Mouse (Mus musculus) CH12.LX (cell line): ENCODE data around the gene Chchd6. TPM values are rescaled to one million over a fixed set of nuclear protein-coding genes. Genes with fewer than 3 reads are reported as not detected.
A peak's percentile ranks its signal among the peaks of the same experiment; 100 is the strongest.

ENCODE experiments used
- DNase-seq: peaks from one replicate; pipeline ENCODE4 v3.0.0-alpha.2; 2013; ENCODE audit errors: extremely low read depth
- H3K27ac ChIP-seq: 2 replicates; pipeline ENCODE4 v1.5.1; 2012; ENCODE audit warnings: low read depth, mild to moderate bottlenecking, control low read depth, moderate library complexity; ENCODE audit not compliant: insufficient read depth
- H3K27me3 ChIP-seq: replicated peaks from 2 replicates; pipeline ENCODE3; 2012; ENCODE audit warnings: inconsistent platforms
- H3K36me3 ChIP-seq, 2 experiments: replicated peaks in 1 of 2; 2 replicates each; pipeline versions ENCODE3 to v1.6.1; 2012; ENCODE audit warnings: inconsistent platforms in 1 of 2, low read length in 1 of 2, mild to moderate bottlenecking in 1 of 2, mixed read lengths in 1 of 2, moderate library complexity in 1 of 2; ENCODE audit not compliant: control insufficient read depth in 1 of 2, insufficient read depth in 1 of 2
- H3K4me1 ChIP-seq, 2 experiments: 2 replicates each; pipeline ENCODE4 v1.6.1; 2012; ENCODE audit warnings: inconsistent platforms in 1 of 2, moderate library complexity in 1 of 2; ENCODE audit not compliant: insufficient read depth in 2 of 2, control insufficient read depth in 1 of 2
- H3K4me2 ChIP-seq: 2 replicates; pipeline ENCODE4 v1.6.1; 2012; ENCODE audit warnings: low read depth, mild to moderate bottlenecking, control low read depth; ENCODE audit not compliant: poor library complexity, insufficient read depth, severe bottlenecking
- H3K4me3 ChIP-seq, 3 experiments: fragments of 150-350 bp in 1 of 3; sonication (generic) in 1 of 3; replicated peaks in 1 of 3; 2 replicates each; pipeline versions ENCODE3 to v1.5.1; 2011 to 2012; ENCODE audit warnings: low read depth in 2 of 3, low read length in 2 of 3, mild to moderate bottlenecking in 2 of 3, moderate library complexity in 2 of 3, control low read depth in 1 of 3, improper control_type of control experiment in 1 of 3, inconsistent platforms in 1 of 3, mixed read lengths in 1 of 3; ENCODE audit not compliant: poor library complexity in 1 of 3
- H3K79me2 ChIP-seq: replicated peaks from 2 replicates; pipeline ENCODE4 v1.6.1; 2012; ENCODE audit warnings: mild to moderate bottlenecking, moderate library complexity; ENCODE audit not compliant: control insufficient read depth, poor library complexity, insufficient read depth, severe bottlenecking; ENCODE audit errors: extremely low read depth
- H3K9ac ChIP-seq: 2 replicates; pipeline ENCODE4 v1.6.1; 2012; ENCODE audit warnings: low read depth, mild to moderate bottlenecking, control low read depth, moderate library complexity; ENCODE audit not compliant: insufficient read depth
- H3K9me3 ChIP-seq: replicated peaks from 2 replicates; pipeline ENCODE3; 2012; ENCODE audit warnings: low read length, inconsistent platforms, mixed read lengths
- CTCF ChIP-seq, 2 experiments: IDR thresholded peaks in 1 of 2; conservative IDR thresholded peaks in 1 of 2; 2 replicates each; pipeline ENCODE4 v1.5.1; 2011 to 2012; ENCODE audit warnings: low read depth in 2 of 2, low read length in 2 of 2, improper control_type of control experiment in 1 of 2, inconsistent platforms in 1 of 2, mild to moderate bottlenecking in 1 of 2, moderate library complexity in 1 of 2
- E2F4 ChIP-seq: IDR thresholded peaks from 2 replicates; pipeline ENCODE4 v1.6.1; 2011; ENCODE audit warnings: low read depth, low read length, improper control_type of control experiment; ENCODE audit not compliant: insufficient replicate concordance
- ELF1 ChIP-seq: IDR thresholded peaks from 2 replicates; pipeline ENCODE4 v1.6.1; 2014; ENCODE audit warnings: low read depth, mild to moderate bottlenecking, inconsistent platforms, low read length, improper control_type of control experiment
- ETS1 ChIP-seq: conservative IDR thresholded peaks from 2 replicates; pipeline ENCODE4 v1.6.1; 2012; ENCODE audit warnings: low read depth, mild to moderate bottlenecking, inconsistent platforms, low read length, improper control_type of control experiment, moderate library complexity
- IRF4 ChIP-seq: IDR thresholded peaks from 2 replicates; pipeline ENCODE4 v1.6.1; 2014; ENCODE audit warnings: low read depth, mild to moderate bottlenecking, inconsistent platforms, low read length, improper control_type of control experiment
- JUN ChIP-seq: IDR thresholded peaks from 2 replicates; pipeline ENCODE4 v1.6.1; 2011; ENCODE audit warnings: low read depth, mild to moderate bottlenecking, low read length, improper control_type of control experiment, moderate library complexity; ENCODE audit not compliant: insufficient read depth
- JUND ChIP-seq: conservative IDR thresholded peaks from 2 replicates; pipeline ENCODE4 v1.6.1; 2011; ENCODE audit warnings: low read depth, low read length, improper control_type of control experiment
- KAT2A ChIP-seq: IDR thresholded peaks from 2 replicates; pipeline ENCODE4 v1.6.1; 2012; ENCODE audit warnings: low read length, improper control_type of control experiment, inconsistent platforms; ENCODE audit not compliant: insufficient replicate concordance
- MAFK ChIP-seq: IDR thresholded peaks from 2 replicates; pipeline ENCODE4 v1.6.1; 2011; ENCODE audit warnings: low read length, improper control_type of control experiment; ENCODE audit not compliant: insufficient replicate concordance
- MEF2A ChIP-seq: IDR thresholded peaks from 2 replicates; pipeline ENCODE4 v1.6.1; 2014; ENCODE audit warnings: low read depth, mild to moderate bottlenecking, inconsistent platforms, low read length, improper control_type of control experiment, borderline replicate concordance
- MYC ChIP-seq: IDR thresholded peaks from 2 replicates; pipeline ENCODE4 v1.6.1; 2011; ENCODE audit warnings: low read depth, mild to moderate bottlenecking, improper control_type of control experiment, low read length
- NELFE ChIP-seq: IDR thresholded peaks from 2 replicates; pipeline ENCODE4 v1.6.1; 2011; ENCODE audit warnings: low read depth, low read length, improper control_type of control experiment
- NRF1 ChIP-seq: IDR thresholded peaks from 2 replicates; pipeline ENCODE4 v1.6.1; 2014; ENCODE audit warnings: low read depth, mild to moderate bottlenecking, inconsistent platforms, low read length, improper control_type of control experiment, moderate library complexity
- RAD21 ChIP-seq: IDR thresholded peaks from 2 replicates; pipeline ENCODE4 v1.6.1; 2011; ENCODE audit warnings: low read depth, mild to moderate bottlenecking, low read length, improper control_type of control experiment, moderate library complexity
- SMC3 ChIP-seq: IDR thresholded peaks from 2 replicates; pipeline ENCODE4 v1.6.1; 2011; ENCODE audit warnings: low read depth, low read length, improper control_type of control experiment
- TBP ChIP-seq: conservative IDR thresholded peaks from 2 replicates; pipeline ENCODE4 v1.6.1; 2011; ENCODE audit warnings: low read depth, low read length, improper control_type of control experiment
- TCF12 ChIP-seq: IDR thresholded peaks from 2 replicates; pipeline ENCODE4 v1.6.1; 2014; ENCODE audit warnings: low read depth, mild to moderate bottlenecking, inconsistent platforms, low read length, improper control_type of control experiment
- UBTF ChIP-seq: IDR thresholded peaks from 2 replicates; pipeline ENCODE4 v1.6.1; 2012; ENCODE audit warnings: low read depth, mild to moderate bottlenecking, inconsistent platforms, low read length, improper control_type of control experiment, moderate library complexity
- USF1 ChIP-seq: IDR thresholded peaks from 2 replicates; pipeline ENCODE4 v1.6.1; 2014; ENCODE audit warnings: low read depth, mild to moderate bottlenecking, inconsistent platforms, low read length, improper control_type of control experiment
- ZC3H11A ChIP-seq: IDR thresholded peaks from 2 replicates; pipeline ENCODE4 v1.6.1; 2012; ENCODE audit warnings: low read depth, mild to moderate bottlenecking, inconsistent platforms, low read length, improper control_type of control experiment
- ZKSCAN1 ChIP-seq: IDR thresholded peaks from 2 replicates; pipeline ENCODE4 v1.6.1; 2012; ENCODE audit warnings: low read depth, inconsistent platforms, low read length, improper control_type of control experiment, borderline replicate concordance
- dilution Hi-C: fragments of 300-500 bp; cut with MboI; formaldehyde crosslinking; loops from 2 replicates; pipeline ENCODE4 v1.14.3; 2020; ENCODE audit warnings: low sequenced_read_pairs; ENCODE audit not compliant: extremely low pct_unique_long_range_greater_than_20kb, extremely low pct_ligation_motif_present
- in situ Hi-C: fragments of 300-500 bp; cut with MboI; formaldehyde crosslinking; loops from 3 replicates; pipeline ENCODE4 v1.14.3; 2019; ENCODE audit warnings: low sequenced_read_pairs, low pct_ligation_motif_present, low pct_unique_long_range_greater_than_20kb, mixed read lengths
- polyA plus RNA-seq: library from polyadenylated mRNA; unstranded; fragments of >175 nt; gene quantifications from 2 replicates; pipeline ENCODE4 v1.2.1, GENCODE M21; 2012; ENCODE audit warnings: low read depth; ENCODE audit not compliant: insufficient read length
- total RNA-seq, 2 experiments: library from RNA; depleted of rRNA; stranded (reverse); fragments of 300-350 nt in 1 of 2; fragments of >200 nt in 1 of 2; gene quantifications; 2 replicates each; pipeline ENCODE4 v1.2.3; 2012 to 2014

Gene Chchd6
- total and polyA plus RNA-seq, 3 experiments, result 33.3 to 41.5 (median 41.3) TPM

GRCm38 (mm10) chr6:89421922-89422321 is 173.5 kb downstream of the Chchd6 start:
- no peak overlapping the region for H3K4me3 ChIP-seq
- H3K9ac ChIP-seq, result peak overlapping the region; percentile 53
- H3K79me2 ChIP-seq, result no peaks in the 10 kb centered on the region
- dilution Hi-C loops, result no loop called here
- peaks cover 28 to 47% of the 10 kb centered on the region in 2 experiments for H3K4me1 ChIP-seq
- H3K4me2 ChIP-seq, result peak overlapping the region; percentile 80
- no peaks in the 10 kb centered on the region for H3K27me3 ChIP-seq
- DNase-seq, result peak; percentile 88
- H3K9me3 ChIP-seq, result no peaks in the 10 kb centered on the region
- peaks cover 0 to 8% of the 10 kb centered on the region in 2 experiments for H3K36me3 ChIP-seq
- H3K27ac ChIP-seq, result peak overlapping the region; percentile 93
- in situ Hi-C loops, result no loop called here
- TF ChIP-seq E2F4, result no peak
- 0 out of 2 replicates have a peak, but pooled peaks have one; percentile 12 for TF ChIP-seq ELF1
- TF ChIP-seq CTCF (conservative IDR thresholded peaks at IDR 0.05 in 1 of 2, IDR thresholded peaks at IDR 0.05 in 1 of 2; ENCODE audit: low read depth in 2 of 2, low read length in 2 of 2), result no peak
- 0 out of 2 replicates have a peak, but pooled peaks have one; percentile 21 for TF ChIP-seq JUN
- no peak for TF ChIP-seq KAT2A
- no peak for TF ChIP-seq ZC3H11A
- no peak for TF ChIP-seq NELFE
- peak; percentile 71; the same call in 1 of the 2 replicates for TF ChIP-seq MEF2A
- peak; percentile 69 for TF ChIP-seq ETS1
- peak; percentile 22; the same call in 1 of the 2 replicates for TF ChIP-seq USF1
- no peak for TF ChIP-seq NRF1
- 0 out of 2 replicates have a peak, but pooled peaks have one; percentile 1 for TF ChIP-seq TBP
- TF ChIP-seq SMC3, result no peak
- TF ChIP-seq UBTF, result no peak
- TF ChIP-seq ZKSCAN1, result no peak
- TF ChIP-seq IRF4, result peak; percentile 85
- peak; percentile 71; the same call in 1 of the 2 replicates for TF ChIP-seq MAFK
- TF ChIP-seq RAD21, result no peak
- TF ChIP-seq MYC, result 0 out of 2 replicates have a peak, but pooled peaks have one; percentile 32
- 0 out of 2 replicates have a peak, but pooled peaks have one; percentile 10 for TF ChIP-seq JUND
- peak; percentile 47; the same call in 1 of the 2 replicates for TF ChIP-seq TCF12
